Mouse (Mus musculus) kidney, postnatal 0 days (tissue): Measurements from ENCODE around the gene Ino80d. TPM values are rescaled to one million over a fixed set of nuclear protein-coding genes. Genes with fewer than 3 reads are reported as not detected.
A peak's percentile ranks its signal among the peaks of the same experiment; 100 is the strongest.
"Not testable (repeated sequence)": the region's sequence is repeated elsewhere in the genome, so short reads cannot be mapped to it uniquely, and the experiment has no call there.

Experiments
- ATAC-seq: fragments of 200-750 bp; cut with Nextera tagmentation; replicated peaks from 2 replicates; pipeline ENCODE4 v1.8.0; 2017; ENCODE audit warnings: low read depth, moderate number of reproducible peaks, moderate TSS enrichment, moderate library complexity; ENCODE audit not compliant: low FRiP score
- DNase-seq: peaks from one replicate; pipeline ENCODE4 v3.0.0-alpha.2; 2016; ENCODE audit warnings: low spot score
- H3K27ac ChIP-seq: fragments of 300-500 bp; sonication (generic); 2 replicates; pipeline ENCODE4 v1.5.1; 2014; ENCODE audit warnings: mild to moderate bottlenecking
- H3K27me3 ChIP-seq: fragments of 300-500 bp; sonication (generic); 2 replicates; pipeline ENCODE4 v1.6.1; 2014; ENCODE audit warnings: low read length, mixed read lengths; ENCODE audit not compliant: insufficient read depth
- H3K36me3 ChIP-seq: fragments of 300-500 bp; sonication (generic); 2 replicates; pipeline ENCODE4 v1.6.1; 2014; ENCODE audit warnings: low read length, mixed read lengths; ENCODE audit not compliant: insufficient read depth
- H3K4me1 ChIP-seq: fragments of 300-500 bp; sonication (generic); replicated peaks from 2 replicates; pipeline ENCODE4 v1.6.1; 2014; ENCODE audit warnings: antibody characterized with exemption, low read length, mixed read lengths; ENCODE audit not compliant: insufficient read depth
- H3K4me2 ChIP-seq: fragments of 300-500 bp; sonication (generic); 2 replicates; pipeline ENCODE4 v1.6.1; 2014; ENCODE audit warnings: mild to moderate bottlenecking, low read length, moderate library complexity, mixed read lengths
- H3K4me3 ChIP-seq: fragments of 300-500 bp; sonication (generic); replicated peaks from 2 replicates; pipeline ENCODE4 v1.5.1; 2014; ENCODE audit warnings: low read depth, low read length
- H3K9ac ChIP-seq: fragments of 300-500 bp; sonication (generic); 2 replicates; pipeline ENCODE4 v1.6.1; 2014; ENCODE audit warnings: low read depth, low read length
- H3K9me3 ChIP-seq: fragments of 300-500 bp; sonication (generic); replicated peaks from 2 replicates; pipeline ENCODE4 v1.6.1; 2016; ENCODE audit warnings: low read length, inconsistent platforms, mixed read lengths
- CTCF ChIP-seq: IDR thresholded peaks from 2 replicates; pipeline ENCODE4 v1.5.1; 2016; ENCODE audit warnings: antibody characterized with exemption, low read depth, mild to moderate bottlenecking, moderate library complexity
- WGBS: fragments of 180-500 bp; shearing (Covaris S2); extraction: QIAGEN DNeasy Blood & Tissue Kit; methylation state at CpG from one replicate; pipeline ENCODE4 v1.1.7; 2014; 5-methylcytosine and 5-hydroxymethylcytosine counted together
- polyA plus RNA-seq: library from polyadenylated mRNA; unstranded; fragments of >200 nt; fragmentation: Nextera tagmentation; extraction: Ambion mirVana; gene quantifications from 2 replicates; pipeline ENCODE4 v1.2.1, GENCODE M21; 2015

Ino80d gene
- 6.2 and 6.5 TPM in 2 replicates for polyA plus RNA-seq

GRCm38 (mm10) chr1:63114136-63114781 is at the start of gene Ino80d:
TSS of gene Ino80d (minus strand) at chr1:63114667.
- H3K27ac ChIP-seq, result peak within 1 kb of the TSS; percentile 100
- DNase-seq, result peak; percentile 96
- ATAC-seq, result peak; percentile 88
- TF ChIP-seq CTCF, result peak; percentile 59
- peak within 1 kb of the TSS; percentile 100 for H3K9ac ChIP-seq
- H3K9me3 ChIP-seq, result no peaks in the 10 kb centered on the region
- under 1% methylated on average over 22 of the region's 42 CpGs for WGBS
- peak within 1 kb of the TSS; percentile 75 for H3K4me2 ChIP-seq
- no peaks in the 10 kb centered on the region for H3K36me3 ChIP-seq
- no peaks in the 10 kb centered on the region for H3K27me3 ChIP-seq
- peak within 1 kb of the TSS; percentile 95 for H3K4me3 ChIP-seq
- H3K4me1 ChIP-seq, result peaks cover 11% of the 10 kb centered on the region; the same call in 1 of the 2 replicates

DNA sequence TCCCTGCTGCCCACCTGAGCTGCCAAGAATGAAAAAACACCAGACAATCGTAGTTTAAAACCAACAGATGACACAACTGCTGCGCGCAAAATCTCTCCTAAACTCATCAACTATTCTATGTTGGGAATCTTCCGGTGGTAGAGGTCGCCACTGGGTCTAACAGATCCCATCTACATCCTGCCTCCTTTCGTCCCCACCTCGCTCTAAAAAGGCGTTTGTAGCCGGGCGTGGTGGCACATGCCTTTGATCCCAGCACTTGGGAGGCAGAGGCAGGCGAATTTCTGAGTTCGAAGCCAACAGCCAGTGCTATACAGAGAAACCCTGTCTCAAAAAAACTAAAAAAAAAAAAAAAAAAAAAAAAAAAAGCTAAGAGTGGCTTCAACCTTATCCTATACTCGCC is 25.8 kb upstream of the Ino80d start:
- no peak overlapping the region for H3K27ac ChIP-seq
- WGBS, result 95% methylated on average over 13 of the region's 13 CpGs
- no peak overlapping the region for H3K9ac ChIP-seq
- H3K36me3 ChIP-seq, result peaks cover 19% of the 10 kb centered on the region; the same call in 1 of the 2 replicates
- ATAC-seq (no peak), DNase-seq (no peak)
- no peak overlapping the region for H3K4me2 ChIP-seq
- TF ChIP-seq CTCF, result no peak
- no peaks in the 10 kb centered on the region for H3K27me3 ChIP-seq
- H3K4me1 ChIP-seq, result no peaks in the 10 kb centered on the region
- H3K4me3 ChIP-seq, result no peak overlapping the region
- H3K9me3 ChIP-seq, result no peaks in the 10 kb centered on the region

DNA sequence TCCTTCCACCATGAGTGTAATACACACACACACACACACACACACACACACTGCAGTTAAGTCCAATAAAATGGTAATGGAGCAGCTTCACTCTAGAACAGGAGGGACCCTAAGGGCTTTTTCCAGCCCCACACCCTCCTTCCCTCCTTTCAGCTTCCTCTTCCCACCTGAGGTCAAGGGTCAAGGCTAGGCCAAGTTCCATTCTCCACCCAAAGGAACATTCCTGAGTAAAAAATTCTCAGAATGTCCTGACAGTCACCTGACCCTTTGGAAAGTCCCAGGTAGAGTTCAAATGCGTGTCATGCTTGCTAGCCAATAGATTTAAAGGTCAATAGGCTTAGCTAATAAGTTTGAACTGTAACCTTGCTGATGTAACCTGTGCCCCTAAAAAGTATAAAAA is 24.1 kb upstream of the Ino80d start:
- H3K36me3 ChIP-seq, result 0 out of 2 replicates have a peak, but pooled peaks cover 11% of the 10 kb centered on the region
- H3K9me3 ChIP-seq, H3K4me2 ChIP-seq, H3K4me3 ChIP-seq, H3K27me3 ChIP-seq, H3K27ac ChIP-seq, ATAC-seq, H3K9ac ChIP-seq, H3K4me1 ChIP-seq, DNase-seq: not testable (repeated sequence)
- WGBS, result 82% methylated on average over 1 of the region's 1 CpGs

DNA sequence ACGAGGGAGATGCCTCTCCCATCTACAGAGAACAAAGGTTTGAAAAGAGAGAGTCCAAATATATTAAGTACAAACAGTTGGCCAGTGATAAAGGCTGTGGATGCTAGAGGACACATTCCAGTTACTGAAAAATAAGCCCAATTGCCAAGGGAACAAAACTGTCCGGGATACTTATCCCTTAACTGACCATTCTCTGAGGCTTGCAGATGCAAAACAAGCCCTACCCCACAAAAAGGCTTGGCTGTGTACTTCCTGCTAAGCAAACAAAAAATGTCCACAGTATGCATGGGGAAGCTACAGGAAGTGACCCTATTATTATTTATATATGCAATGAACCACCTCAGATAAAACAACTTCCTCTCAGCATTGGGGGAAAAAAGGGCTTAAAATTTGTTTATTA is 23.5 kb upstream of the Ino80d start:
- peak; percentile 3 for DNase-seq
- H3K4me2 ChIP-seq, result no peak overlapping the region
- no peaks in the 10 kb centered on the region for H3K9me3 ChIP-seq
- no peaks in the 10 kb centered on the region for H3K4me1 ChIP-seq
- WGBS, result 75% methylated on average over 2 of the region's 2 CpGs
- no peaks in the 10 kb centered on the region for H3K27me3 ChIP-seq
- H3K9ac ChIP-seq, result no peak overlapping the region
- TF ChIP-seq CTCF, result no peak
- 0 out of 2 replicates have a peak, but pooled peaks cover 11% of the 10 kb centered on the region for H3K36me3 ChIP-seq
- no peak overlapping the region for H3K4me3 ChIP-seq
- ATAC-seq, result no peak
- no peak overlapping the region for H3K27ac ChIP-seq

- Histone ChIP-seq H3K4me1 (no peaks in the 10 kb centered on the region), H3K4me3 (no peak overlapping the region), H3K36me3 (0 out of 2 replicates have a peak, but pooled peaks cover 7% of the 10 kb centered on the region), H3K27me3 (no peaks in the 10 kb centered on the region), H3K9ac (no peak overlapping the region), H3K27ac (no peak overlapping the region), H3K9me3 (no peaks in the 10 kb centered on the region), H3K4me2 (no peak overlapping the region)
- ATAC-seq (no peak), DNase-seq (no peak)
- no peak for TF ChIP-seq CTCF
- 85% methylated on average over 3 of the region's 3 CpGs for WGBS
Observed at GRCm38 (mm10) chr1:63134530-63134929, 20.1 kb upstream of the Ino80d start.

GRCm38 (mm10) chr1:63131766-63132165 is 17.3 kb upstream of the Ino80d start:
- 91% methylated on average over 11 of the region's 11 CpGs for WGBS
- H3K4me2 ChIP-seq, result no peak overlapping the region
- H3K27ac ChIP-seq, result no peak overlapping the region
- peaks cover 4% of the 10 kb centered on the region; the same call in 1 of the 2 replicates for H3K4me1 ChIP-seq
- no peak for ATAC-seq
- TF ChIP-seq CTCF, result no peak
- no peak for DNase-seq
- no peaks in the 10 kb centered on the region for H3K36me3 ChIP-seq
- no peaks in the 10 kb centered on the region for H3K27me3 ChIP-seq
- H3K4me3 ChIP-seq, result no peak overlapping the region
- H3K9me3 ChIP-seq, result no peaks in the 10 kb centered on the region
- no peak overlapping the region for H3K9ac ChIP-seq
